Mouse (Mus musculus): ENCODE results near the gene Bcat1.

The Bcat1 gene

GRCm38 (mm10) chr6:145075548-145076224, at the start of gene Bcat1:
Gene Bcat1, minus strand, starts transcription at chr6:145076184.
- in situ Hi-C loops (cut with MboI; ENCODE audit: unreplicated experiment in 2 of 2): loop anchor here in 1 of 2 experiments (5.0 kb wide), 1 partner anchor 53 kb away; no protein-coding TSS in a partner anchor

GRCm38 (mm10) chr6:145125591-145126113, 49.7 kb upstream of the Bcat1 start:
- in situ Hi-C loops (cut with MboI; ENCODE audit: unreplicated experiment in 2 of 2): loop anchor here (5.0 to 10.0 kb wide), 2 partner anchors 33 to 729 kb away; no protein-coding TSS in a partner anchor

GRCm38 (mm10) chr6:145124621-145125020, 48.6 kb upstream of the Bcat1 start:
- in situ Hi-C loops (cut with MboI; ENCODE audit: unreplicated experiment in 2 of 2): loop anchor here (5.0 to 25.0 kb wide), 4 partner anchors 32 to 1963 kb away; partner anchors contain the start of genes Klhl42 (in 1 of the 2) and Mansc4 (in 1 of the 2)

- in situ Hi-C loops (cut with MboI; ENCODE audit: unreplicated experiment in 2 of 2): loop anchor here in 1 of 2 experiments (10.0 to 25.0 kb wide), 3 partner anchors 731 to 1964 kb away; partner anchors contain the start of genes Klhl42 and Mansc4
These were observed 47.4 kb upstream of the Bcat1 start for GRCm38 (mm10) chr6:145123136-145124060.

- in situ Hi-C loops (cut with MboI; ENCODE audit: unreplicated experiment in 2 of 2): loop anchor here in 1 of 2 experiments (10.0 to 25.0 kb wide), 3 partner anchors 732 to 1965 kb away; partner anchors contain the start of genes Klhl42 and Mansc4
These were observed 46.6 kb upstream of the Bcat1 start for GRCm38 (mm10) chr6:145122423-145123059.

- in situ Hi-C loops (cut with MboI; ENCODE audit: unreplicated experiment in 2 of 2): loop anchor here in 1 of 2 experiments (10.0 to 25.0 kb wide), 3 partner anchors 733 to 1965 kb away; partner anchors contain the start of genes Klhl42 and Mansc4
These were observed 45.8 kb upstream of the Bcat1 start for GRCm38 (mm10) chr6:145121590-145122420.

GRCm38 (mm10) chr6:145120787-145121589, 45.0 kb upstream of the Bcat1 start:
- in situ Hi-C loops (cut with MboI; ENCODE audit: unreplicated experiment in 2 of 2): loop anchor here in 1 of 2 experiments (10.0 to 25.0 kb wide), 3 partner anchors 734 to 1966 kb away; partner anchors contain the start of genes Klhl42 and Mansc4

GRCm38 (mm10) chr6:145120086-145120485, 44.1 kb upstream of the Bcat1 start:
- in situ Hi-C loops (cut with MboI; ENCODE audit: unreplicated experiment in 2 of 2): loop anchor here in 1 of 2 experiments (10.0 to 25.0 kb wide), 3 partner anchors 735 to 1967 kb away; partner anchors contain the start of genes Klhl42 and Mansc4

- in situ Hi-C loops (cut with MboI; ENCODE audit: unreplicated experiment in 2 of 2): loop anchor here in 1 of 2 experiments (25.0 kb wide), 2 partner anchors 1571 to 1971 kb away; partner anchors contain the start of genes Klhl42 and Mansc4
These were observed 40.2 kb upstream of the Bcat1 start for GRCm38 (mm10) chr6:145116098-145116672.

- in situ Hi-C loops (cut with MboI; ENCODE audit: unreplicated experiment in 2 of 2): loop anchor here in 1 of 2 experiments (25.0 kb wide), 2 partner anchors 1572 to 1972 kb away; partner anchors contain the start of genes Klhl42 and Mansc4
These were observed 39.6 kb upstream of the Bcat1 start, which contains the start of gene Lrmp for GRCm38 (mm10) chr6:145115476-145116097. Gene Lrmp, plus strand, starts transcription at chr6:145115653.

GRCm38 (mm10) chr6:145114561-145114960, 38.6 kb upstream of the Bcat1 start:
- in situ Hi-C loops (cut with MboI; ENCODE audit: unreplicated experiment in 2 of 2): loop anchor here in 1 of 2 experiments (25.0 kb wide), 2 partner anchors 1573 to 1973 kb away; partner anchors contain the start of genes Klhl42 and Mansc4

- in situ Hi-C loops (cut with MboI; ENCODE audit: unreplicated experiment in 2 of 2): loop anchor here in 1 of 2 experiments (25.0 kb wide), 2 partner anchors 1574 to 1974 kb away; partner anchors contain the start of genes Klhl42 and Mansc4
These were observed 36.9 kb upstream of the Bcat1 start for GRCm38 (mm10) chr6:145112865-145113264.

- in situ Hi-C loops (cut with MboI; ENCODE audit: unreplicated experiment in 2 of 2): loop anchor here in 1 of 2 experiments (25.0 kb wide), 2 partner anchors 1577 to 1977 kb away; partner anchors contain the start of genes Klhl42 and Mansc4
These were observed 34.8 kb upstream of the Bcat1 start for GRCm38 (mm10) chr6:145110786-145111185.

GRCm38 (mm10) chr6:145106163-145106842, 30.3 kb upstream of the Bcat1 start:
- in situ Hi-C loops (cut with MboI; ENCODE audit: unreplicated experiment in 2 of 2): loop anchor here in 1 of 2 experiments (25.0 kb wide), 2 partner anchors 1581 to 1981 kb away; partner anchors contain the start of genes Klhl42 and Mansc4

- in situ Hi-C loops (cut with MboI; ENCODE audit: unreplicated experiment in 2 of 2): loop anchor here in 1 of 2 experiments (25.0 kb wide), 2 partner anchors 1582 to 1982 kb away; partner anchors contain the start of genes Klhl42 and Mansc4
These were observed 29.5 kb upstream of the Bcat1 start for GRCm38 (mm10) chr6:145105439-145105838.

Data from v-Abl transformed pro-B cells (cell line).